Mouse (Mus musculus) cerebellum, postnatal 4 days (tissue): ENCODE results near the gene Igfals.

Experiments used
- DNase-seq, 2 experiments: peaks; one replicate each; pipeline ENCODE4 v3.0.0; 2022; ENCODE audit warnings: low spot score in 2 of 2, mixed read lengths in 1 of 2

Gene Igfals

GRCm38 (mm10) chr17:24861785-24862184, 4.0 kb upstream of the Igfals start:
- no peak for DNase-seq

GRCm38 (mm10) chr17:24867914-24868313, 2.1 kb downstream of the Igfals start:
- DNase-seq: no peak

- DNase-seq: no peak
Measured at GRCm38 (mm10) chr17:24873695-24874404, 8.1 kb downstream of the Igfals start.

GRCm38 (mm10) chr17:24874405-24874745, 8.6 kb downstream of the Igfals start:
- DNase-seq: no peak

GRCm38 (mm10) chr17:24874989-24875388, 9.2 kb downstream of the Igfals start:
- no peak for DNase-seq

- no peak for DNase-seq
Measured at GRCm38 (mm10) chr17:24877336-24878116, 11.7 kb downstream of the Igfals start.

- no peak for DNase-seq
Measured at GRCm38 (mm10) chr17:24878117-24878397, 12.3 kb downstream of the Igfals start.

- no peak for DNase-seq
Measured at GRCm38 (mm10) chr17:24878531-24878930, 12.7 kb downstream of the Igfals start.

- peak in 1 of 2 experiments; percentile 34 for DNase-seq
Measured at GRCm38 (mm10) chr17:24881738-24882440, 16.1 kb downstream of the Igfals start.

- no peak for DNase-seq
Measured at GRCm38 (mm10) chr17:24884391-24884790, 18.6 kb downstream of the Igfals start.

GRCm38 (mm10) chr17:24885356-24886133, 19.7 kb downstream of the Igfals start:
- DNase-seq: no peak

GRCm38 (mm10) chr17:24886134-24886931, 20.5 kb downstream of the Igfals start, which contains the start of the genes Nubp2 and Spsb3:
Gene Nubp2, minus strand, starts transcription at chr17:24886349.
Gene Spsb3, plus strand, starts transcription at chr17:24886643.
- DNase-seq: peak; percentile 91 to 96

- no peak for DNase-seq
Measured at GRCm38 (mm10) chr17:24886932-24887271, 21.1 kb downstream of the Igfals start.

- no peak for DNase-seq
Measured at GRCm38 (mm10) chr17:24887291-24888080, 21.7 kb downstream of the Igfals start.

- DNase-seq: no peak
Measured at GRCm38 (mm10) chr17:24888862-24889261, 23.1 kb downstream of the Igfals start.

GRCm38 (mm10) chr17:24890151-24891092, 24.6 kb downstream of the Igfals start:
- DNase-seq: no peak

- DNase-seq: no peak
Measured at GRCm38 (mm10) chr17:24891321-24891720, 25.5 kb downstream of the Igfals start.

- no peak for DNase-seq
Measured at GRCm38 (mm10) chr17:24892785-24893184, 27.0 kb downstream of the Igfals start.

- DNase-seq: no peak
Measured at GRCm38 (mm10) chr17:24893276-24893675, 27.5 kb downstream of the Igfals start.
